Mouse (Mus musculus) C2C12 (cell line): ENCODE measurements around the gene Gm11037.

Source experiments
- CEBPB ChIP-seq: IDR thresholded peaks from one replicate; pipeline ENCODE4 v1.6.1; 2011; ENCODE audit warnings: low read depth, mild to moderate bottlenecking, control low read depth, moderate library complexity
- CTCF ChIP-seq: IDR thresholded peaks from one replicate; pipeline ENCODE4 v1.5.1; 2011; ENCODE audit not compliant: control insufficient read depth, insufficient read depth, insufficient read length
- MAX ChIP-seq: IDR thresholded peaks from one replicate; pipeline ENCODE4 v1.6.1; 2011; ENCODE audit warnings: mild to moderate bottlenecking, control low read depth
- MYOD1 ChIP-seq: IDR thresholded peaks from one replicate; pipeline ENCODE4 v1.6.1; 2011; ENCODE audit warnings: low read depth; ENCODE audit not compliant: control insufficient read depth, insufficient read length
- USF1 ChIP-seq: IDR thresholded peaks from one replicate; pipeline ENCODE4 v1.6.1; 2011; ENCODE audit warnings: low read depth, mild to moderate bottlenecking, control low read depth, moderate library complexity

- TF ChIP-seq CTCF, result no peak
- no peak for TF ChIP-seq USF1
- TF ChIP-seq MYOD1, result no peak
- no peak for TF ChIP-seq MAX
- TF ChIP-seq CEBPB, result no peak
Observed at GRCm38 (mm10) chr2:131149254-131149578, 15.9 kb downstream of the Gm11037 start.
